Mouse (Mus musculus): Measurements from ENCODE around the gene Mat2a. TPM values are rescaled to one million over a fixed set of nuclear protein-coding genes. Genes with fewer than 3 reads are reported as not detected.
A peak's percentile ranks its signal among the peaks of the same experiment; 100 is the strongest.
"Not testable (repeated sequence)": the region's sequence is repeated elsewhere in the genome, so short reads cannot be mapped to it uniquely, and the experiment has no call there.

Mat2a gene
- total RNA-seq (2014; fragmentation: Nextera tagmentation) (387 and 444 TPM in 2 replicates), total RNA-seq (2017) (211 and 247 TPM in 2 replicates)

GRCm38 (mm10) chr6:72439355-72440185 lies at the start of gene Mat2a:
Gene Mat2a, minus strand, starts transcription at chr6:72439558.
- peak; percentile 76 for ATAC-seq (replicated peaks; ENCODE audit: poor library complexity, severe bottlenecking)

GRCm38 (mm10) chr6:72488850-72489249 lies 49.5 kb upstream of the Mat2a start:
- no peak for ATAC-seq (replicated peaks; ENCODE audit: poor library complexity, severe bottlenecking)

- ATAC-seq (replicated peaks; ENCODE audit: poor library complexity, severe bottlenecking) = no peak
These were observed 47.9 kb upstream of the Mat2a start for GRCm38 (mm10) chr6:72487282-72487681.

- ATAC-seq (replicated peaks; ENCODE audit: poor library complexity, severe bottlenecking) = no peak
These were observed 46.9 kb upstream of the Mat2a start for GRCm38 (mm10) chr6:72486307-72486706.

- no peak for ATAC-seq (replicated peaks; ENCODE audit: poor library complexity, severe bottlenecking)
These were observed 45.5 kb upstream of the Mat2a start for GRCm38 (mm10) chr6:72484887-72485286.

GRCm38 (mm10) chr6:72482156-72482555 lies 42.8 kb upstream of the Mat2a start:
- peak; percentile 56; the same call in 1 of the 2 replicates for ATAC-seq (replicated peaks; ENCODE audit: poor library complexity, severe bottlenecking)

- no peak for ATAC-seq (replicated peaks; ENCODE audit: poor library complexity, severe bottlenecking)
These were observed 41.0 kb upstream of the Mat2a start for GRCm38 (mm10) chr6:72480422-72480702.

- no peak for ATAC-seq (replicated peaks; ENCODE audit: poor library complexity, severe bottlenecking)
These were observed 40.5 kb upstream of the Mat2a start for GRCm38 (mm10) chr6:72479645-72480421.

- not testable (repeated sequence) for ATAC-seq (replicated peaks; ENCODE audit: poor library complexity, severe bottlenecking)
These were observed 39.3 kb upstream of the Mat2a start for GRCm38 (mm10) chr6:72478691-72479090.

GRCm38 (mm10) chr6:72477621-72478020 lies 38.3 kb upstream of the Mat2a start:
- no peak for ATAC-seq (replicated peaks; ENCODE audit: poor library complexity, severe bottlenecking)

GRCm38 (mm10) chr6:72476836-72477235 lies 37.5 kb upstream of the Mat2a start:
- ATAC-seq (replicated peaks; ENCODE audit: poor library complexity, severe bottlenecking) = no peak

GRCm38 (mm10) chr6:72475221-72475985 lies 36.0 kb upstream of the Mat2a start:
- ATAC-seq (replicated peaks; ENCODE audit: poor library complexity, severe bottlenecking) = no peak

GRCm38 (mm10) chr6:72473264-72474041 lies 34.1 kb upstream of the Mat2a start:
- ATAC-seq (replicated peaks; ENCODE audit: poor library complexity, severe bottlenecking) = no peak

GRCm38 (mm10) chr6:72466171-72466570 lies 26.8 kb upstream of the Mat2a start:
- ATAC-seq (replicated peaks; ENCODE audit: poor library complexity, severe bottlenecking) = no peak

- no peak for ATAC-seq (replicated peaks; ENCODE audit: poor library complexity, severe bottlenecking)
These were observed 26.2 kb upstream of the Mat2a start for GRCm38 (mm10) chr6:72465361-72466157.

GRCm38 (mm10) chr6:72462550-72463257 lies 23.3 kb upstream of the Mat2a start:
- not testable (repeated sequence) for ATAC-seq (replicated peaks; ENCODE audit: poor library complexity, severe bottlenecking)

GRCm38 (mm10) chr6:72460036-72460801 lies 20.9 kb upstream of the Mat2a start:
- no peak for ATAC-seq (replicated peaks; ENCODE audit: poor library complexity, severe bottlenecking)

- no peak for ATAC-seq (replicated peaks; ENCODE audit: poor library complexity, severe bottlenecking)
These were observed 19.6 kb upstream of the Mat2a start for GRCm38 (mm10) chr6:72458921-72459320.

Data from granulocyte monocyte progenitor cell, adult 5-6 weeks (primary cell).